Mouse (Mus musculus) left cerebral cortex, postnatal 14 days (tissue): ENCODE measurements around the gene Dnph1. TPM values are rescaled to one million over a fixed set of nuclear protein-coding genes. Genes with fewer than 3 reads are reported as not detected.

Experiments
- DNase-seq, 2 experiments: peaks; one replicate each; pipeline ENCODE4 v3.0.0; 2021 to 2022; ENCODE audit warnings: low spot score in 2 of 2, mixed read lengths in 1 of 2
- intact Hi-C: fragments of 180-260 bp; cut with DNase I; formaldehyde crosslinking; loops from one replicate; pipeline ENCODE4 v1.15.1; 2025
- total RNA-seq, 2 experiments: library from RNA; stranded (reverse); gene quantifications; 2 replicates each; pipeline ENCODE4 v1.2.3; 2021

Gene Dnph1
- total RNA-seq, 2 experiments from 2014 or later: 5.2 to 5.3 TPM

GRCm38 (mm10) chr17:46548741-46549140 is 52.2 kb downstream of the Dnph1 start:
- no peak for DNase-seq
- intact Hi-C loops: loop anchor here (5.0 kb wide), 1 partner anchor 99 kb away; the partner anchor contains the start of genes Klc4 and Mrpl2

DNA sequence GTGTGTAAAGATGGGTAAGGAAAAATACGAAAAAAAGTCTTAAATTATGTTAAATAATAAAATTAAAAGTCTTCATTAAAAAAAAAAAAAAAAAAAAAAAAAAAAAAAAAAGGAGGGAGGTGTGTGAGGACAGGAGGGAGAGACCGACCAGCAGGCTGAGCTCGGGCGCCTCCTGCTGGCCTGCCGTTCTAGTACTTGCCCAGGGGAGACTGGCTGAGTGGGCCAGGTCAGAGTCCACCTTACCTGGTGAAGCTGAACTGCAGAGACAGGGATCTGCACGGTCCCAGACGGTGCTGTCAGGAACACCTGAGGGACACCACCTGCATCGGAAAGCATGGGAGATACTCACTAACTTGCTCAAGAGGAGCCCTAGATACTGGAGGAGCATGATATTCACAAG is 52.7 kb downstream of the Dnph1 start:
- intact Hi-C loops: loop anchor here (5.0 kb wide), 1 partner anchor 98 kb away; the partner anchor contains the start of genes Klc4 and Mrpl2
- DNase-seq: peak; percentile 54 to 59

Other genes with a start within 250 kb of the Dnph1 start
- gene Polr1c, start 248.7 kb upstream of the Dnph1 start, total RNA-seq: 10 to 100 TPM; 34.0 to 35.2 TPM
- gene Yipf3, start 248.6 kb upstream of the Dnph1 start, total RNA-seq: 10 to 100 TPM; 82.1 to 99.3 TPM
- 10 to 100 TPM; 91.0 to 98.8 TPM for gene Lrrc73, start 243.2 kb upstream of the Dnph1 start, total RNA-seq
- gene Tjap1, start 213.7 kb upstream of the Dnph1 start, total RNA-seq: 10 to 100 TPM; 39.1 to 44.9 TPM
- gene Dlk2, start 199.3 kb upstream of the Dnph1 start, total RNA-seq: 10 to 100 TPM; 61.2 to 65.1 TPM
- gene Abcc10, start 168.4 kb upstream of the Dnph1 start, total RNA-seq: 1 to 10 TPM; 8.4 to 8.7 TPM
- 10 to 100 TPM; 70.9 to 71.5 TPM for gene Zfp318, start 113.0 kb upstream of the Dnph1 start, total RNA-seq
- gene Crip3, start 67.8 kb upstream of the Dnph1 start, total RNA-seq: 1 to 10 TPM; 3.3 to 5.3 TPM
- gene Slc22a7, start 58.3 kb upstream of the Dnph1 start, total RNA-seq: under 1 TPM; 0.53 to 0.89 TPM
- 100 to 1,000 TPM; 135 to 142 TPM for gene Ttbk1, start 9.0 kb upstream of the Dnph1 start, total RNA-seq
- gene Cul9, start 49.7 kb downstream of the Dnph1 start, total RNA-seq: 10 to 100 TPM; 49.3 to 50.8 TPM
- 10 to 100 TPM; 52.0 to 65.9 TPM for gene Srf, start 59.5 kb downstream of the Dnph1 start, total RNA-seq
- gene Ptk7, start 132.8 kb downstream of the Dnph1 start, total RNA-seq: 10 to 100 TPM; 13.8 to 13.9 TPM
- 10 to 100 TPM; 15.8 to 16.5 TPM for gene Klc4, start 149.3 kb downstream of the Dnph1 start, total RNA-seq
- 10 to 100 TPM; 45.6 to 54.2 TPM for gene Mrpl2, start 149.5 kb downstream of the Dnph1 start, total RNA-seq
- 10 to 100 TPM; 30.2 to 33.4 TPM for gene Cul7, start 153.6 kb downstream of the Dnph1 start, total RNA-seq
- 10 to 100 TPM; 14.1 to 15.7 TPM for gene Rrp36, start 177.6 kb downstream of the Dnph1 start, total RNA-seq
- gene Mea1, start 182.1 kb downstream of the Dnph1 start, total RNA-seq: 100 to 1,000 TPM; 105 to 120 TPM
- gene Klhdc3, start 184.2 kb downstream of the Dnph1 start, total RNA-seq: 100 to 1,000 TPM; 200 to 204 TPM
- gene Ppp2r5d, start 208.4 kb downstream of the Dnph1 start, total RNA-seq: 10 to 100 TPM; 85.4 to 90.8 TPM
- gene Pex6, start 214.8 kb downstream of the Dnph1 start, total RNA-seq: 10 to 100 TPM; 37.6 to 38.1 TPM
- gene Gnmt, start 232.5 kb downstream of the Dnph1 start, total RNA-seq: under 1 TPM; 0.57 TPM